Mouse (Mus musculus) lung, embryonic 14.5 days (tissue): ENCODE results near the gene Lhx3. TPM values are rescaled to one million over a fixed set of nuclear protein-coding genes. Genes with fewer than 3 reads are reported as not detected.

Source experiments
- ATAC-seq: fragments of 200-750 bp; cut with Nextera tagmentation; 2 replicates; pipeline ENCODE4 v1.8.0; 2017; ENCODE audit warnings: mild to moderate bottlenecking, moderate TSS enrichment, moderate library complexity; ENCODE audit not compliant: insufficient read depth
- DNase-seq: peaks from one replicate; pipeline ENCODE4 v3.0.0-alpha.2; 2015
- H3K27ac ChIP-seq: fragments of 300-500 bp; sonication (generic); 2 replicates; pipeline ENCODE4 v1.5.1; 2014; ENCODE audit warnings: low read depth, mild to moderate bottlenecking, moderate library complexity
- H3K27me3 ChIP-seq: fragments of 300-500 bp; sonication (generic); 2 replicates; pipeline ENCODE4 v1.6.1; 2014; ENCODE audit warnings: low read length, control low read depth; ENCODE audit not compliant: insufficient read depth
- H3K36me3 ChIP-seq: fragments of 300-500 bp; sonication (generic); 2 replicates; pipeline ENCODE4 v1.6.1; 2014; ENCODE audit warnings: control low read depth; ENCODE audit not compliant: insufficient read depth
- H3K4me1 ChIP-seq: fragments of 300-500 bp; sonication (generic); 2 replicates; pipeline ENCODE4 v1.6.1; 2014; ENCODE audit warnings: antibody characterized with exemption, control low read depth; ENCODE audit not compliant: insufficient read depth
- H3K4me2 ChIP-seq: fragments of 300-500 bp; sonication (generic); 2 replicates; pipeline ENCODE4 v1.6.1; 2014; ENCODE audit warnings: mild to moderate bottlenecking
- H3K4me3 ChIP-seq: fragments of 300-500 bp; sonication (generic); 2 replicates; pipeline ENCODE4 v1.5.1; 2014; ENCODE audit warnings: low read depth, low read length
- H3K9ac ChIP-seq: fragments of 300-500 bp; sonication (generic); 2 replicates; pipeline ENCODE4 v1.6.1; 2014
- H3K9me3 ChIP-seq: fragments of 300-500 bp; sonication (generic); 2 replicates; pipeline ENCODE4 v1.6.1; 2016; ENCODE audit warnings: low read depth, low read length, control low read depth
- CTCF ChIP-seq: IDR thresholded peaks from 2 replicates; pipeline ENCODE4 v1.5.1; 2016; ENCODE audit warnings: antibody characterized with exemption, low read depth
- whole genome bisulfite sequencing: fragments of 180-500 bp; shearing (Covaris S2); extraction: QIAGEN DNeasy Blood & Tissue Kit; methylation state at CpG from one replicate; pipeline ENCODE4 v1.1.7; 2014; 5-methylcytosine and 5-hydroxymethylcytosine counted together
- polyA plus RNA-seq: library from polyadenylated mRNA; unstranded; fragments of >200 nt; fragmentation: Nextera tagmentation; extraction: Ambion mirVana; gene quantifications from 2 replicates; pipeline ENCODE4 v1.2.1, GENCODE M21; 2014

The Lhx3 gene
- polyA plus RNA-seq, 1 experiment from 2014 or later, result not detected

GRCm38 (mm10) chr2:26225242-26225641, 17.2 kb upstream of the Lhx3 start:
- H3K4me2 ChIP-seq, result no peak overlapping the region
- WGBS, result 79% methylated on average over 4 of the region's 4 CpGs
- no peaks in the 10 kb centered on the region for H3K9me3 ChIP-seq
- no peaks in the 10 kb centered on the region for H3K4me1 ChIP-seq
- DNase-seq (no peak), ATAC-seq (no peak)
- peaks cover 43% of the 10 kb centered on the region; the same call in 1 of the 2 replicates for H3K36me3 ChIP-seq
- H3K9ac ChIP-seq, result no peak overlapping the region
- TF ChIP-seq CTCF, result no peak
- no peak overlapping the region for H3K4me3 ChIP-seq
- no peak overlapping the region for H3K27ac ChIP-seq
- H3K27me3 ChIP-seq, result no peaks in the 10 kb centered on the region

DNA sequence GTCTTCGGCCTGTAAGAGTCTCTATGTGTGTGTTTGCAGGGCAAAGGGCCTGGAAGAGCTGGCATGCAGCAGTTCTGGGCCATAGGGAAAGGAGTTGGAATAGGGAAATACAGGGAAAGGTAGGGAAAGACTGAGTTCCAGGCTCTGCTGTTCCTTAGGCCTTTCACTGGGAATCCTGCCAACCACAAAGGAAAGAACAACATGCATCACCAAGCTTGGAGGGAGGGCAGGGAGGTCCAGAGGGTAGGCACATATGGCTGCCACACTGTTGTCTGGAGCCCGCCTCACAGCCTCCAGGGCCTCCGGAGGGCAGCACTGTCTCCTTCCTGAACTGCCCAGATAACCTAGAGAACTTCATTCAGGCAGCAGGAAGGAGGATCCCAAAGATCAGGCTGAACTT, 15.9 kb upstream of the Lhx3 start:
- ATAC-seq (no peak), DNase-seq (no peak)
- peaks cover 54% of the 10 kb centered on the region for H3K36me3 ChIP-seq
- H3K27me3 ChIP-seq, result no peaks in the 10 kb centered on the region
- WGBS, result 74% methylated on average over 3 of the region's 3 CpGs
- no peak overlapping the region for H3K27ac ChIP-seq
- no peak overlapping the region for H3K4me3 ChIP-seq
- no peak overlapping the region for H3K9ac ChIP-seq
- no peaks in the 10 kb centered on the region for H3K4me1 ChIP-seq
- no peaks in the 10 kb centered on the region for H3K9me3 ChIP-seq
- H3K4me2 ChIP-seq, result no peak overlapping the region
- no peak for TF ChIP-seq CTCF

DNA sequence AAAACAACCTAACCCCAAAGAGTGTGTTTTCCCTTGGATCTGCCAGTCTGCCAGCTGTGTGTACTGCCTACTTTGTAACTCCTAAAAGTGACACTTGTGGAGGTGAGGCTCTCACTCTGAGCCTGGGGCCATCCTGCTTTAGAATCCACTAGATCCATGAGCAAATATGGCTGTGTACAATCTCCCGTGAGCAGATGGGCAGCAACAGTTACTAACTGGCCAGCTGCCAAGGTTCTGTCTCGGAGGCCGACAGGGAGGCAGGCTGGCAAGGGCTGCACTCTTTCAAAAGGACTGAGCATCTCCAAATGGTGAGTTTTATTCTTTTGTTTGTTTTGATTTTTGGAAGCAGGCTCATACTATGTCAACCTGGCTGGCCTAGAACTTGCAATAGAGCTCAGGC, 6.4 kb upstream of the Lhx3 start:
- ATAC-seq, result no peak

DNA sequence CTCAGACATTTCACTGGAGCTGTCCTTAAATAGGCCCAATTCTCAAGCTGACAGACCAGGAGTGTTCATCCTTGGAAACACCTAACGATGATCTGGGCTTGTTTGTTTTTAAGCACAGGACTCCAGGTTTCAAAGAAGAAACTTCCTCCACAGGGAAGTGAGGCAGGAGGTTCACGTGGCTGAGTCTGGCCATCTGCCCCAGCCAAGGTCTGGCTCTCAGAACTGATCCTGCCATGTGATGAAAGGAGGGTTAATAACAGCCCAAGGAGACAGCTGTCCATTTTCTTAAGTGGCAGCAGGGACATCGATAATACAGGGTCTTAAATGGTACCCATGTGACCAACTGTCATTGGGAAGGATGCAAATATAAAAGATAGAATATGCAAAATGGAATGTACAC, 1.5 kb upstream of the Lhx3 start:
- WGBS, result 77% methylated on average over 3 of the region's 3 CpGs
- Histone ChIP-seq H3K4me3 (no peak overlapping the region), H3K9me3 (no peaks in the 10 kb centered on the region), H3K4me1 (no peaks in the 10 kb centered on the region), H3K27me3 (peaks cover 35% of the 10 kb centered on the region), H3K9ac (no peak overlapping the region), H3K4me2 (no peak overlapping the region), H3K27ac (no peak overlapping the region), H3K36me3 (peaks cover 38% of the 10 kb centered on the region)
- no peak for DNase-seq
- no peak for TF ChIP-seq CTCF
- ATAC-seq, result no peak

More for the DNA sequence above, 6.4 kb upstream of the Lhx3 start:
- Histone ChIP-seq H3K27me3 (no peaks in the 10 kb centered on the region), H3K4me2 (no peak overlapping the region), H3K9me3 (no peaks in the 10 kb centered on the region), H3K4me1 (no peaks in the 10 kb centered on the region), H3K36me3 (peaks cover 62% of the 10 kb centered on the region), H3K27ac (no peak overlapping the region), H3K9ac (no peak overlapping the region), H3K4me3 (no peak overlapping the region)
- no peak for TF ChIP-seq CTCF
- 16% methylated on average over 3 of the region's 3 CpGs for WGBS
- peak; percentile 51 for DNase-seq

- no peaks in the 10 kb centered on the region for H3K9me3 ChIP-seq
- H3K27me3 ChIP-seq, result peaks cover 55% of the 10 kb centered on the region
- DNase-seq (no peak), ATAC-seq (0 out of 2 replicates have a peak, but pooled peaks have one; percentile 30)
- no peak for TF ChIP-seq CTCF
- no peak overlapping the region for H3K9ac ChIP-seq
- no peak overlapping the region for H3K27ac ChIP-seq
- H3K36me3 ChIP-seq, result peaks cover 27% of the 10 kb centered on the region
- 12% methylated on average over 9 of the region's 9 CpGs for WGBS
- no peak overlapping the region for H3K4me2 ChIP-seq
- H3K4me3 ChIP-seq, result no peak overlapping the region
- H3K4me1 ChIP-seq, result no peaks in the 10 kb centered on the region
Observed at GRCm38 (mm10) chr2:26207559-26207958, 530 bp downstream of the Lhx3 start.

GRCm38 (mm10) chr2:26205761-26206160, 2.3 kb downstream of the Lhx3 start:
- no peak overlapping the region for H3K27ac ChIP-seq
- H3K4me3 ChIP-seq, result no peak overlapping the region
- 15% methylated on average over 10 of the region's 10 CpGs for WGBS
- no peaks in the 10 kb centered on the region for H3K9me3 ChIP-seq
- no peaks in the 10 kb centered on the region for H3K4me1 ChIP-seq
- peaks cover 14% of the 10 kb centered on the region for H3K36me3 ChIP-seq
- H3K4me2 ChIP-seq, result no peak overlapping the region
- no peak for TF ChIP-seq CTCF
- peaks cover 73% of the 10 kb centered on the region for H3K27me3 ChIP-seq
- no peak overlapping the region for H3K9ac ChIP-seq
- DNase-seq (no peak), ATAC-seq (no peak)

GRCm38 (mm10) chr2:26205126-26205525, 3.0 kb downstream of the Lhx3 start:
- no peak overlapping the region for H3K4me2 ChIP-seq
- peaks cover 7% of the 10 kb centered on the region; the same call in 1 of the 2 replicates for H3K36me3 ChIP-seq
- DNase-seq (peak; percentile 82), ATAC-seq (no peak)
- no peak overlapping the region for H3K27ac ChIP-seq
- H3K4me1 ChIP-seq, result no peaks in the 10 kb centered on the region
- no peak overlapping the region for H3K9ac ChIP-seq
- no peak overlapping the region for H3K4me3 ChIP-seq
- H3K9me3 ChIP-seq, result no peaks in the 10 kb centered on the region
- TF ChIP-seq CTCF, result no peak
- H3K27me3 ChIP-seq, result peaks cover 79% of the 10 kb centered on the region
- 2% methylated on average over 16 of the region's 16 CpGs for WGBS
